Mouse (Mus musculus) heart, adult 18-20 months (tissue): Measurements from ENCODE around the gene Ralbp1. TPM values are rescaled to one million over a fixed set of nuclear protein-coding genes. Genes with fewer than 3 reads are reported as not detected.
A peak's percentile ranks its signal among the peaks of the same experiment; 100 is the strongest.

Experiments used
- DNase-seq, 2 experiments: peaks; one replicate each; pipeline ENCODE4 v3.0.0; 2021 to 2022; ENCODE audit warnings: mixed read lengths in 1 of 2
- total RNA-seq, 2 experiments: library from RNA; stranded (reverse); gene quantifications; 2 replicates each; pipeline ENCODE4 v1.2.3; 2021

Ralbp1 gene
- total RNA-seq, 2 experiments from 2014 or later: 35.3 to 36.3 TPM

DNA sequence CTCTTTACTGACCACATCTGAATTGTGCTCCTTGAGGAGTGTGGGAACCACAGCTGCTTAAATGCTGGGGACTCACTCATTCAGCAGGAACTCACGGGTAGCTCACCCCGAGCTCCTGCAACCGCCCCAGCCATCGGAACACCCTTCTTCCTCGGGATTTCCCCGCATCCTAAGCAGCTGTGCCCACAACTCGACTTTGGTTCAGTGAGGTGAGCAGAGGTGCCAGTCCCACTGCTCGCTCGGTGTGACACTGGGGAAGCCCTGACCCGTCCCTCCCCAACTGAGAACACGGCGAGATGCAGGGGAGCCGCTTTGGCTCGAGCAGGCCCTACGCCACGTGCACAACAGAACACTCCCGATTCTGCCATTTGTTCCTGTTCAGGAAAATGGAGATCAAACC is 35.1 kb downstream of the Ralbp1 start:
- no peak for DNase-seq

DNA sequence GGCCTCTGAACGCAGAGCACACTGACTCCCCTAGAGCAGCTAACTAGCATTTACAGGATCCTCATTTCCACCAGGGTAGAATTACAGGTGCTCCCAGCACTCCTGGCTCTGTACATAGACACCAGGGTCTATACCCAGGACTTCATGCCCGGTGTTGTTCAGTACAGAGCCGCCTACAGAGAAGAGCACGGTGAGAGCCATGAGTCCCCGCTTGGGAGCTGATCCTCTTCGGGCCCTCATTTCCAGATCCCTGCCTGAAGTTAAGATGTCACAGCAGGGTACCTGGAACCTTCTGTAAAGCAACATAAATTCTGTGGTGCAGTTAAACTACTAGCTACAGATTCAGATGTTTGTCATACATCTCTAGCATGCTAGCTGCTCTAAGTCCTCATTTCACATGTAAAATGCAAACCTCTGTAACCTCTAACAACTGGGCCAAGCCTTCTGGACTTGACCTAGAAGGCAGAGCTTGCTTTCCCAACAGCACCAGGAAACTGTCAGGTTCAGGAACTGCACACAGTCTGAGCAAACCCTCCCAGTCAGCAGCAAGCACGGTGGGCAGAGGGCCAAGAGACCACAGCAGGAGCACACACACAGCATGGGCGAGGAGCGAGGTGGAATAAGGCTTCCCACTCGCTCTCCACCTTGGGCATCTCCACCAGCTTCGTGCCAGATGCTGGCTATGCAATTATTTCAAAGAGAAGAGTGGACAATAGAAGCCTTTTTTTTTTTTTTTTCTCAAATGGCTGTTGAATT is 37.7 kb downstream of the Ralbp1 start:
- no peak for DNase-seq

DNA sequence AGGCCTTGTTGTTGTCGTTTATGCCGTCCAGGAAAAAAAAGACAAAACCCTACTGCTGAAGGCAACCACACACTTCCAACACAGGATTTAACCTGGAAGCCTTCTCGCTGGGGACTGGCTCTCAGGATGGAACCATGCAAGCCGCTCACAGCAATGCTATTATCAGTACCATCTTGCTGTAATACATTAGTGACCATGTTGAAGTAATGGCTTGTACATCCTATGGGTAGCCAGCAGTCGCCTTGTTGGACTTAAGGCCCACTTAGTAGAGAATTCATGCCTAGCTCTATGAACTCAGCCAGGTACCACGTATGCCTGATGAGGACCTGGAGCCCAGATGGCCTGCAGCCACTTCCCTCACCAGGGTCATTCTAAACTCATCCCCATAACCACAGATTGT is 40.2 kb downstream of the Ralbp1 start:
- no peak for DNase-seq

DNA sequence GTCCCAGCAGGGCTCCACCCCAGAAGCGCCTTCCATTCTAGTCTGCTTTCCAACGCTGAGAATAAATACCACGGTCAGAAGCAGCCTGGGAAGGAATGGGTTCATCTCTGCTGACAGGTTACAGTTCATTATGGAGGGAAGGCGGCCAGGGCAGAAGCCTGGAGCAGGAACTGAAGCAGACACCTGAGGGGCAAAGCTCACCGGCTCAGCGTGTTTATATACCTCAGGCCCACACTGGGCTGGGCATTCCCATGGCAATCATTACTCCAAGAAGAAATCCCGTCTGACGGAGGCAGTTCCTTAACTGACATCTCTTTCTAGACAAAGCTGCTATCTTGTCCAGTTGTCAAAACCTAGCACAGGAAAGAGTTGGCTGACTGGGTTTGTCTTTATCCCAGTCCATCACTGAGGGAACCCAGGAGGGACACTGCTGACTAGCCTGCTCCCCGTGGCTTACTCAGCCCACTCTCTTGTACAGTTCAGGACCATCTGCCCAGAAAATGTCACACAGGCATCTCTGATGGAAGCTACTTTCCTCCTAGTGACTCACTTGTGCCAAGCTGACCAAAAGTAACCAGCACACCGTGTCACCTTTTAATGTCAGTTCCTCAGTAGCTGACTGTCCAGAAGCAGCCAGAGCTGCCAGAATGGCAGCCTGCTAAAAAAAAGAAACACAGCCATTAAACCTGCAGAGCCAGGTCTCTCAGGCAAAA is 42.8 kb downstream of the Ralbp1 start:
- no peak for DNase-seq

DNA sequence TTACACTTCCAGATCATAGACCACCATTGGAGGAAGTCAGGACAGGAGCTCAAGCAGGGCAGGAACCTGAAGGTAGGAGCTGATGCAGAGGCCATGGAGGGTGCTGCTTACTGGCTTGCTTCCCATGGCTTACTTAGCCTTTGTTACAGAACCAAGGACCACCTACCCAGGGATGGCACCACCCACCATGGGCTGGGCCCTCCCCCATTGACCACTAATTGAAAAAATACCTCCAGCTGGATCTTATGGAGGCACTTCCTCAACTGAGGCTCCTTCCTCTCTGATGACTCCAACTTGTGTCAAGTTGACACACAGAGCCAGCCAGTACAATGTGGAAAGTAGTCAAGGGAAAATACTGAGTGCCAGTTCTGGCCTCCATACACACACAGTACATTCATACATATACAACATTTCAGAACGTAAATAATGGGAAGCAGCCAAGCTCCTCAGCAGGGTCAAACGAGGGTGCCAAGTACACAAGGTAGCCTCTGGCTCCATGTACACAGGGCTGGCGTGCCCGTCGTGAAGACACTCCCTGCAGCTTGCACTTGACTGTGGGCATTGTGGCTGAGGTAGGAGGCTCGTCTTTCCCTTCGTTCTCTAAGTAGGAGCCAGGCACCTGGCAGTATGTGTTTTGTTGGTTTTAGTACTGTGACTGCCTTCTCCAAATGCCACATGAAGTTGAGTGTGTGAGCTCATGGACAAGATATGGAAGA is 45.9 kb downstream of the Ralbp1 start:
- no peak for DNase-seq

- DNase-seq: no peak
Measured at GRCm38 (mm10) chr17:65836746-65837145, 48.9 kb downstream of the Ralbp1 start.

DNA sequence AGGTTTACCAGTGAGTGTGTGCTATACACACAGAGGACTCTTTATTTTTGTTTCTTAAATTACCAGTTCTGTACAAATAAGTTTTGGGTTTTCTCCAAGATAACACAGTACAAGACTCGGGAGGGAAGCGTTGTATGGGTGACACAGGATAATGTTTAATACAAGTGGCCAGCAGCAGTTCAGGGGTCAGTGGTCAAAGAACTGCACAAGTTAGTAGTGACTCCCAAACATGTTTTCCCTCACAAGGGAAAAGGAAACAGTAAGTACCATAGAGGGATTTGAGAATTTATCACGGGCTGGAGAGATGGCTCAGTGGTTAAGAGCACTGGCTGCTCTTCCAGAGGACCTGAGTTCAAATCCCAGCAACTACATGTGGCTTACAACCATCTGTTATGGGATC is 51.7 kb downstream of the Ralbp1 start:
- DNase-seq: no peak

DNA sequence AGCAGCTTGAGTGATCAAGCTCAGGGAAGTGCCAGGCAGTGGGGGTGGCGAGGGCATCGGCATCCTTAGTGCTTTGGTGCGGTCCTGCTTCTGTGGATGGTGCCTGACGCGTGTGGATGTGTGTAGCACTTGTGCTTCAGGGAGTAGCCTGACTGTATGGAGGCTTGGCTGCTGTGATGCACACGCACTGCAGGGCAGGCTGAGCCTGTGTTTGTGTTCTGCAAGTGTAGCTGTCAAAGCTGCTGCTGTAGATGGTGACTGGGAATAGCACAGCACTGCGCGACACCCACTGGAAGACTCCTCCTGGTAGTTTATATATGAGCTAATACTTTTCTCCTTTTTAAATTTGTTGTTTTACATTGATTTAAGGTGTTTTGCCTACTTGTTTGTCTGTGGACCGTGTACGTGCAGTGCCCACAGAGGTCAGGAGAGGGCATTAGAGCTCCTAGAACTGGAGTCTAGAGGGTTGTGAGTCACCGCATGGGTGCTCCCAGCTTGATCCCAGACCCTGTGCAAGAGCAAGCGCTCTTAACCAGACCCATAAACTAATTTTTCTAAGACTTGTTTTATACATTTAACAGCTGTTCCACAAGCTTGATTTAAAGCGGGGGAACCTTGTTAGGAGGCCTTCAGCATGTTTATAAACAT is 55.3 kb downstream of the Ralbp1 start:
- DNase-seq: peak in 1 of 2 experiments; percentile 31

- no peak for DNase-seq
Measured at GRCm38 (mm10) chr17:65828951-65829350, 56.6 kb downstream of the Ralbp1 start.

GRCm38 (mm10) chr17:65827904-65828303 is 57.7 kb downstream of the Ralbp1 start:
- DNase-seq: no peak

DNA sequence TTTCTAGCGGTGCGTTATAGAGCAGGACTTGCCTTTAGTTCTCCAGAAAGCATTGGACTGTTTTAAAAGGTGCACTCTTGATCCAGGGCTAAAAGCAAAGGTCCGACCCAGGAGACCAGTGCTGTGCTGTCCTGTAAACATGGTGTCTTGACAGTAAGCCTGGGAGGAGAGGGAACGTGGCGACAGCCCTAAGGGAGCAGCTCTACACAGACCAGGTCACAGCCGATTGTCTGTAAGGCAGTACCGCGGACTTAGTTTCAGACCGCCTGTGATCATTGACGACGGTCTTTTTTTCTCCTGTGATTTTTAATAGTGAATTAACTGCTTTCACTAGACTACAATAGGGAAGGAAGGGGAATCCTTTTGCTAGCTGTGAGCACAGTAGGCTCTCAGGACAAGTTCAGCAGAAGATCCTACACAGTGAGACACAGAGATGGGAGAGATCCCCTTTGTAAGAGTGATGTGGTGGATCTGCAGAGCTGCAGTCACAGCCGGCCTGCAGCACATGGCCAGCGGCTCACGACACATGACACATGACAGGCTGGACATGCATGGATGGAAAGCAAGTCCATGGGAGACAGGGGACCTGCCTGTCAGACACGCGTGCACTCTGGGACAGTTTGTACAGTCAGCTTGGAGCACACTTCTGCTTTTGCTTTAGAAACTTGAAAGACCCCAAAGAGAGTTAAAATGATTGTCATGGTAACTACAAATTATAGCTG is 58.3 kb downstream of the Ralbp1 start:
- DNase-seq: no peak

DNA sequence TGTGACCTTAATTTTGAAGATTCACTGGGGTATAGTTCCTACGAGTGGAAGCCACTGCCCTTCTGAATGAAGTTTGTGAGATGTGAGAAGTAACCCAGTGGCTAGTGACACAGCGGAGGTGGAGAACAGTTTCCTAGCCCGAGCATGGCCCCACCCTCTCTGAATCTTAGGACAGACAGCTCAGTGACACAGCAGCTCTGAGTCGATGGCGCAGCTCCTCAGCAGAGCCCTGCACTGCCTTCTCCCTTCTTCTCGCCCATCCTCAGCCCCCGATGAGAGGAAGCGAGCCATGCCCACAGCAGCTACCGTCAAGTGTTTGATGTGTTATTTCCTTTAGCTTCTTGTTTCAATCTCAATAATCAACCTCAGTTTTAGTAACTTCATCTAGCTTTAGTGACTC is 59.3 kb downstream of the Ralbp1 start:
- DNase-seq: no peak

GRCm38 (mm10) chr17:65824246-65824645 is 61.4 kb downstream of the Ralbp1 start:
- no peak for DNase-seq

GRCm38 (mm10) chr17:65822423-65822822 is 63.2 kb downstream of the Ralbp1 start:
- DNase-seq: no peak

- DNase-seq: no peak
Measured at GRCm38 (mm10) chr17:65820197-65820596, 65.4 kb downstream of the Ralbp1 start.

DNA sequence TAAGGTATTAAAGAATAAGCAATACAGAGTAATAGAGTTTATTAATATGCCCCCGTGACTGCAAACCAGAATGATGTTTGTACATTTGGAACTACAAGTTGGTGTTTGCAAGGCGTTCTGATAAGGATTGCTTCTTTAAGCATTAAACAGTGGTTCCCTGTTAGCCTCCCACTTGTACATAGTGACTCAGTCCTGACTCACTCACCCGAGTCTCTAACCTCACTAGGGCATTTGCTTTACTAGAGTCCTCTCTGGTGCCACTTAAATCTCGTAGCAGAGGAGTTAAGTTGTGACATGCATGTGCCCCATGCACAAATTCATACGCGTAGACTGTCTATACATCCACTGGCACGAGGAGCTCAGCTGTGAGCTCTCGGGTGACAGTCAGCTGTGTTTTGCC is 71.8 kb downstream of the Ralbp1 start:
- no peak for DNase-seq

DNA sequence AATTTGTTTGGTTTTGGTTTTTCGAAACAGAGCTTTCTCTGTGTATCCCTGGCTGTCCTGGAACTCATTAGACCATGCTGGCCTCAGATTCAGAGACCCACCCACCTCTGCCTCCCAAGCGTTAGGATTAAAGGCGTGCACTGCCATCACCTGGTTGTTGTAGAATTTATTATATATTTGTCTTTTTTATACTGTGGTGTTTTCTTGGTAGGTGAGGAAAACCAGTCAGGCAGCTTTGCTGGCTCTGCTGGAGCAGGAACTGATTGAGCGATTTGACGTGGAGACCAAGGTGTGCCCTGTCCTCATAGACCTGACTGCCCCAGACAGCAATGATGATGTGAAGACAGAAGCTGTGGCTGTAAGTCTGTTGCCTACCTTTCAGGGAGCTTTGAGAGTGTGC is 74.6 kb downstream of the Ralbp1 start:
- no peak for DNase-seq

DNA sequence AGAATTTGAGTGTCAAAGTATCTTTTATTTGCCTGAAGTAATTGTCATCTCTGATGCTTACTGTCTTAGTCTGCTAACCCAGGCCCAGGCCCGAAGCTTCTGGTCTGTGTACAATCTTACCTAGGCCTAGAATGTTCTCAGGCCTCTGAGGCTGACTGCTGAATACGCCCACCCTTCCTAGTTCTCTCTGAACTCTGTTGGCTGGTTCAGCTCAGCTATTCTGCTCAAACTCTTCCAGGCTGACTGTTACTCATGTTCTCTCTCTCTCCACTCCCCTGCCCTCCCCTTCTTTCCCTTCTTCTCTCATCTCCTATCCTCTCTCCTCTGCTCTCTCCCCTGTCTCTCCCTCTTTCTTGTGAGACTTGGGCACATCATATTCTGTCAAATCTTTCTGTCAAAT is 79.2 kb downstream of the Ralbp1 start:
- DNase-seq: no peak

DNA sequence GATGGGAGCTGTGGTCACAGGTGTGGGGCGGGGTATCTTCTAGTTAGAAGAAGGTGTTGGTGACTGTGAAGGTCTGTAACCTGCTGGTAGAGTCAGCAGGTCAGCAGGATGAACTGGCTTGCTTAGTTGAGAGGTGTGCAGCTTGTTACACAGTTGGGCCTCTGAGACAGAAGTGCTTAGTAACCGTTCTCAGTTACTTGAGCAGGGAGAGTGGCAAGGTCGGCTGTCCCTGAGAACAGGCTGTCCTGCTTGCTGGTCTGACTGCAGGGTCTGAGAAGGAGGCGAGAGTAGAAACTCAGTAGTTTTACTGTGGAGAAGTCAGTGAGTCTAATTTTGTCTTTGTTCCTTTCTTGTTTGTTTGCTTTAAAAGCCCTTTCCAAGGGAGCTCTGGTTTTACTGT is 79.6 kb downstream of the Ralbp1 start:
- no peak for DNase-seq

DNA sequence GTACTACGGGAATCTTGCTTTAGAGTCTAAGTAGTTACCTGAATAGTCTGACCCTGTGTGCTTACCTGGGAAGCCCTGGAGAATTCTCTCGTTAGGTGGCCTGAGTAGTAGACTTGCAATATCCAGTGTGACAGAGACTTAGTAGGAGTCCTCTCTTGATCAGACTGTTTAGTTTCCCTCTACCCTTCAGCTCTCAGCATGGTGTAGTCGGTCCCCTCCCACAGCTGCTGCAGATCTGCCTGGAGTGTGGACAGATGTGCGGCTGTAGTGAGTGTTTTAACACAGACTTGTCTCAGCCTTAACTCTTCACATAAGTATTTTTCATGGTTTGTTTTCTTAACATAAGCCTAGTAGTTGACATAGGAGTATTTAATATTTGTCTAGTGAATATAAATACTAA is 83.6 kb downstream of the Ralbp1 start:
- no peak for DNase-seq

DNA sequence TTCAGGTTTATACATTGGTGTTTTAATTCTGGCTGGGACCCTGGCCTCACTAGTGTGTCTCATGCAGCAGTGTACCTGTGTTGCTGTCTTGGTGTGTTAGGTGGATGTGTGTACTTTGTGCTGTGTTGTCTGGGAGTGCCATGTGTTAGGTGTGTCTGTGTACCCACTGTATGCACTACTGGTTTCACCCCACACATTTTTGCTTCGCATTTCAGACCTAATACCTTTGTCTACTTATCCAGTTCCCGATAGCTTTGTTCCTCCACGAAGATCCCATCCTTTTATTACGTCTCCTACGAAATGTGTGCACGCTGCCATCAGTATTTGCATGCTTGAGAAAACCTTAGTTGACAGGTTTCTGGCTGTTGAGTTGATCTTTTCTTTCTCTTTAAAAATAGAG is 85.1 kb downstream of the Ralbp1 start:
- no peak for DNase-seq

DNA sequence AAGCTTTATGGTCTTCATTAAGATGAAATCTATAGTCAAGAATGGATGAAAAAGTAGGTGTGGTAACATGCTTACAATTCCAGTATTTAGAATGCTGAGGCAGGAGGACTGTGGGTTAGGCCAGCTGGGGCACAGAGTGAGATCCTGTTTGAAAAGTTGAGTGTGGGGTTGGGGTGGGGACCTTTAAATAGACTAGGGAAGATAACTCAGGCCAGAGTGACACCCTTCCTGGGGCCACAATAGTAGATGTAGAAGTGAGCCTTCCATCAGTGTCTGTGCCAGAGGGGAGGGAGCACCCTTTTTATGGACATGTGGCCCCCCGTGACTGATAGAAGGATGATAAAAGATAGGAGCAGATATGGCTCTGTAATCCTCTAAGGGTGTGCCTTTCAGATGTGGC is 86.2 kb downstream of the Ralbp1 start:
- DNase-seq: no peak
